Mouse (Mus musculus) midbrain, embryonic 13.5 days (tissue): Measurements from ENCODE around the gene Wdr47. TPM values are rescaled to one million over a fixed set of nuclear protein-coding genes. Genes with fewer than 3 reads are reported as not detected.

Source experiments
- ATAC-seq: fragments of 200-750 bp; cut with Nextera tagmentation; 2 replicates; pipeline ENCODE4 v1.8.0; 2017; ENCODE audit warnings: mild to moderate bottlenecking, moderate TSS enrichment, moderate library complexity
- H3K27ac ChIP-seq: fragments of 300-500 bp; sonication (generic); 2 replicates; pipeline ENCODE4 v1.5.1; 2015; ENCODE audit warnings: inconsistent platforms, mild to moderate bottlenecking, moderate library complexity
- H3K27me3 ChIP-seq: fragments of 300-500 bp; sonication (generic); 2 replicates; pipeline ENCODE4 v1.6.1; 2015; ENCODE audit warnings: mild to moderate bottlenecking, inconsistent platforms
- H3K36me3 ChIP-seq: fragments of 300-500 bp; sonication (generic); 2 replicates; pipeline ENCODE4 v1.6.1; 2015; ENCODE audit warnings: mild to moderate bottlenecking, inconsistent platforms
- H3K4me1 ChIP-seq: fragments of 300-500 bp; sonication (generic); replicated peaks from 2 replicates; pipeline ENCODE4 v1.6.1; 2015; ENCODE audit warnings: inconsistent platforms
- H3K4me2 ChIP-seq: fragments of 300-500 bp; sonication (generic); replicated peaks from 2 replicates; pipeline ENCODE4 v1.6.1; 2015; ENCODE audit warnings: moderate library complexity, mild to moderate bottlenecking, inconsistent platforms
- H3K4me3 ChIP-seq: fragments of 300-500 bp; sonication (generic); replicated peaks from 2 replicates; pipeline ENCODE4 v1.5.1; 2015; ENCODE audit warnings: mild to moderate bottlenecking, inconsistent platforms
- H3K9ac ChIP-seq: fragments of 300-500 bp; sonication (generic); replicated peaks from 2 replicates; pipeline ENCODE4 v1.6.1; 2015; ENCODE audit warnings: mild to moderate bottlenecking, inconsistent platforms
- H3K9me3 ChIP-seq: fragments of 300-500 bp; sonication (generic); 2 replicates; pipeline ENCODE4 v1.6.1; 2016; ENCODE audit warnings: mild to moderate bottlenecking, inconsistent platforms
- WGBS: fragments of 180-500 bp; shearing (Covaris S2); methylation state at CpG from one replicate; pipeline ENCODE4 v1.1.7; 2015; 5-methylcytosine and 5-hydroxymethylcytosine counted together
- polyA plus RNA-seq: library from polyadenylated mRNA; unstranded; fragments of >200 nt; fragmentation: Nextera tagmentation; extraction: Ambion mirVana; gene quantifications from 2 replicates; pipeline ENCODE4 v1.2.1, GENCODE M21; 2015

The Wdr47 gene
- polyA plus RNA-seq, 1 experiment from 2014 or later, result 95.9 TPM

DNA sequence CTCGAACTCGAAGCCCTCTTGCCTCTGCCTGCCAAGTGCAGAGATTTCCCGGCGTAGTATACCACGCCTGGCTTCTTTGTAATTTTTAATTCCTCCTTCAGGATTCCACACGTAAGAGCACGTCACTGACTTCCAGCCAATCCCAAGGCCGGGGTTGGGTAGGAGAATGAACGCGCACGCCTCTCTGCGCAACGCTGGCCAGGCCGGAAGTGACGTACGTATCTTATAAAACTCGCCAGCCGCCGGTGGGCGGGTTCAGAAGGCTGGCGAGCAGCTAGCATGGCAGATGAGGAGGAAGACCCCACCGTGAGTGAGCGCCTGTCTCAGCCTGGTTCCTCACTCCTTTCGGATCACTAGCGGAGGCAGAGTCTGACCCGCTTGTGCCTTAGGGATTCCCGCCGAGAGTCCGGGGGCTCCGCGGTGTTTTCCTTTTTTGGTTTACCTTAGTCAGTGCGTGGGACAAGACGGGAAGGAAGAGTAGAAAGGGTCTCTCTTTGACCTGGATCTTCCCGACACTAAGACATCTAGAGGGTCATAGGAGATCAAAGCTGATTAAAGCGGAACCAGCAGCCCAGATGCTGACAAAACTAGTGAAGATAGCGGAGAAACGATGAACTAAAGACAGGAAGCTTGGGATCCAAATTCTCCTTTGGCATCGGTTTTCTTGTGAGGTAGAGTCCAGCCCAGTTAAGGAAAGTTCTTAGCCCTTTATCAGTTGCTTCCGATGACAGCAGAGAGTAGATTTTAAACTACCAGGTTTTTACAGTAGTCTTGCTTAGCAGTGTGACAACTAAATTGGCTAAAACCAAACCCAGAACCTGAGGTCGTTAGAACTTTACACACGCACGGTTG is 19.4 kb upstream of the Wdr47 start, which contains the start of gene Taf13:
Taf13 (plus strand) TSS at position 256 of the 852 bp plus-strand sequence.
- Histone ChIP-seq H3K4me2 (peak within 1 kb of the TSS; percentile 70), H3K27ac (peak within 1 kb of the TSS; percentile 77)

DNA sequence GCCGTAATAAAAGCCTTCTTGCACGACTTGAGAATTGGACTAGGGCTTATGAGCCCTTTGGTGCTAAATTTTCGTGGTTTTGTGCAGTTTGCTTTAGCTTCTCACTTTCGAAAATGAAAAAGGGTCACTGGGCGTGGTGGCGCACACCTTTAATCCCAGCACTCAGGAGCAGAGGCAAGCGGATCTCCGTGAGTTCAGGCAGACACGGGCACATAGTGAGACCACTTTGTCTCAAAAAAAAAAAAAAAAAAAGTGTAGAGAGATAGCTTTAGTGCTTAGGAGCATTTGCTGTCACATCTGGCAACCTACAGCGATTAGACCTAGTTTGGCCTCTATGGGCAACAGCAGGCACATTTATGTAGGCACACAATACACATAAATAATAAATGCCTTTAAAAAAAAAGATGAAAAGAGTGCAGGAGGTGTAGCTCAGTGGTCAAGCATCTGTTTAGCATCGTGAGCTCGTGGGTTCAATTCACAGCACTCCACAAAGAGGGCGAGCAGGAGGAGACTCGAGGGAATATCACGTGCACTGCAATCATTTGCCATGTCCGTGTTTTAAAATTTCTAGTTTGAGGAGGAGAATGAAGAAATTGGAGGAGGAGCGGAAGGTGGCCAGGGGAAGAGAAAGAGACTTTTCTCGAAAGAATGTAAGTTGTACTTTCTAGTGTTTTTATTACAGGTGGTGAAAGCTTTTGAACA is 18.6 kb upstream of the Wdr47 start:
- H3K36me3 ChIP-seq, result peaks cover 3% of the 10 kb centered on the region; the same call in 1 of the 2 replicates
- peak overlapping the region; percentile 79 for H3K9ac ChIP-seq
- H3K27ac ChIP-seq, result no peak overlapping the region; the same call in 1 of the 2 replicates
- WGBS, result 46% methylated on average over 18 of the region's 18 CpGs
- peak overlapping the region; percentile 65 for H3K4me3 ChIP-seq
- H3K4me2 ChIP-seq, result peak overlapping the region; percentile 70
- no peaks in the 10 kb centered on the region for H3K9me3 ChIP-seq
- H3K4me1 ChIP-seq, result peaks cover 43% of the 10 kb centered on the region
- no peak for ATAC-seq
- no peaks in the 10 kb centered on the region for H3K27me3 ChIP-seq

More for the DNA sequence above, 19.4 kb upstream of the Wdr47 start, which contains the start of gene Taf13:
- peak; percentile 97 for ATAC-seq
- Histone ChIP-seq H3K9me3 (no peaks in the 10 kb centered on the region), H3K27me3 (no peaks in the 10 kb centered on the region), H3K4me3 (peak within 1 kb of the TSS; percentile 65), H3K9ac (peak within 1 kb of the TSS; percentile 79), H3K36me3 (no peaks in the 10 kb centered on the region), H3K4me1 (peaks cover 43% of the 10 kb centered on the region)
- 2% methylated on average over 42 of the region's 42 CpGs for WGBS

DNA sequence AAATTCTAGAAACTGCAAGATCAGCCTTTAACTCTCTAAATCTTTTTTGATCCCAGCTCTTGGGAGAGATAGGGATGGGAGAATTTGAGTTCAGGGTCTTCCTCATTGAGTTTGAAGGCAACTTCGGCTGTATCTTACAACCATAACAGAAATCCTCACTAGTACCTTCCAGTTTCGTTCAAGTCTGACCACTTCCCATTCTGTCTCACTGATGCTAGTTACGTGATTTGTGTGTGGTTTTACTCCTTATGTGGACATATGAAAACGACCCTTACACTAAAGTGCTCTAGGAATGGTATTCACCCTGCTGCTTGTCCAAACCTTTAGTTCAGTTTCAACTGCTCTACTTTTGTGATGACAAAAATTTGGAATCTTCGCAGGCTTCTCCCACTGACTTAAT is 17.1 kb upstream of the Wdr47 start:
- Histone ChIP-seq H3K4me2 (peak overlapping the region; percentile 70), H3K9me3 (no peaks in the 10 kb centered on the region), H3K9ac (no peak overlapping the region), H3K27ac (no peak overlapping the region), H3K36me3 (peaks cover 17% of the 10 kb centered on the region), H3K27me3 (no peaks in the 10 kb centered on the region), H3K4me1 (peaks cover 31% of the 10 kb centered on the region), H3K4me3 (no peak overlapping the region)
- 95% methylated on average over 5 of the region's 5 CpGs for WGBS
- no peak for ATAC-seq

DNA sequence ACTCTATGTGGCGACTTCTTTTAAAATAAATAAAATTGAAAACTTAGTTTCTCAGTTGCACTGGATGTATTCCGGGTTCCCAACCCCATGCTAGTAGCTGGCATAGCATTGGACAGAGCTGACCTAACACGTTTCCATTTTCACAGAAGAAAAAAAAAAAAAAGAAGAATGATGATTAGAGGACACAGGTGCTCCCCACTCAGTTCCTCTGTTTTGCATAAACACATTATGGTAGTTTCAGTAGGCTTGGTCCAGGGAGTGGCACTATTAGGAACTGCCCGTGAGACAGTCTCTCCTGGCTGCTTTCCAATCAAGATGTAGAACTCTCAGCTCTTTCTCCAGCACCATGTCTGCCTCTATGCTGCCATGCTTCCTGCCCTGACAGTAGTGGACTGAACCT is 6.5 kb upstream of the Wdr47 start:
- H3K4me2 ChIP-seq, result no peak overlapping the region
- peaks cover 5% of the 10 kb centered on the region; the same call in 1 of the 2 replicates for H3K36me3 ChIP-seq
- H3K27ac ChIP-seq, result no peak overlapping the region
- WGBS, result 86% methylated on average over 4 of the region's 4 CpGs
- no peaks in the 10 kb centered on the region for H3K27me3 ChIP-seq
- H3K4me1 ChIP-seq, result no peaks in the 10 kb centered on the region
- no peak overlapping the region for H3K4me3 ChIP-seq
- no peaks in the 10 kb centered on the region for H3K9me3 ChIP-seq
- no peak overlapping the region for H3K9ac ChIP-seq
- ATAC-seq, result no peak

DNA sequence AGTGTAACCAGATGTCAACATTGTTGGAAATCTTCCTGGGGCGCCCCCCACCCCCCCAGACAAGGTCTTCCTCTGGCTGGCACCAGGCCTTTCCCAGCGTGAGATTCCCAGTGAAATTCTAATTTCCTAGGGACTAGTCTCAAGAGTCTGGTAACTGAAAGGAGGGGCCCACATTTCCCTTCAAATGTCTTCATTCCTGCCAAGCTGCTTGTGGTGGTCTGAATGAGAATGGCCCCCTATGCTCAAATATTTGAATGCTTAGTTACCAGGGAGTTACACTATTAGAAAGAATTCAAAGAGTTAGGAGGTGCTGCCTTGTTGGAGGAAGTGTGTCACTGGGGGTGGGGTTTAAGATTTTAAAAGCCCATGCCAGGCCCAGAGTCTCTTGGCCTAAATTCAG is 2.6 kb upstream of the Wdr47 start:
- Histone ChIP-seq H3K27me3 (no peaks in the 10 kb centered on the region), H3K9ac (no peak overlapping the region), H3K36me3 (no peaks in the 10 kb centered on the region), H3K4me2 (no peak overlapping the region), H3K4me3 (no peak overlapping the region), H3K9me3 (no peaks in the 10 kb centered on the region), H3K4me1 (peaks cover 10% of the 10 kb centered on the region), H3K27ac (no peak overlapping the region)
- WGBS, result 26% methylated on average over 2 of the region's 2 CpGs
- ATAC-seq, result no peak

DNA sequence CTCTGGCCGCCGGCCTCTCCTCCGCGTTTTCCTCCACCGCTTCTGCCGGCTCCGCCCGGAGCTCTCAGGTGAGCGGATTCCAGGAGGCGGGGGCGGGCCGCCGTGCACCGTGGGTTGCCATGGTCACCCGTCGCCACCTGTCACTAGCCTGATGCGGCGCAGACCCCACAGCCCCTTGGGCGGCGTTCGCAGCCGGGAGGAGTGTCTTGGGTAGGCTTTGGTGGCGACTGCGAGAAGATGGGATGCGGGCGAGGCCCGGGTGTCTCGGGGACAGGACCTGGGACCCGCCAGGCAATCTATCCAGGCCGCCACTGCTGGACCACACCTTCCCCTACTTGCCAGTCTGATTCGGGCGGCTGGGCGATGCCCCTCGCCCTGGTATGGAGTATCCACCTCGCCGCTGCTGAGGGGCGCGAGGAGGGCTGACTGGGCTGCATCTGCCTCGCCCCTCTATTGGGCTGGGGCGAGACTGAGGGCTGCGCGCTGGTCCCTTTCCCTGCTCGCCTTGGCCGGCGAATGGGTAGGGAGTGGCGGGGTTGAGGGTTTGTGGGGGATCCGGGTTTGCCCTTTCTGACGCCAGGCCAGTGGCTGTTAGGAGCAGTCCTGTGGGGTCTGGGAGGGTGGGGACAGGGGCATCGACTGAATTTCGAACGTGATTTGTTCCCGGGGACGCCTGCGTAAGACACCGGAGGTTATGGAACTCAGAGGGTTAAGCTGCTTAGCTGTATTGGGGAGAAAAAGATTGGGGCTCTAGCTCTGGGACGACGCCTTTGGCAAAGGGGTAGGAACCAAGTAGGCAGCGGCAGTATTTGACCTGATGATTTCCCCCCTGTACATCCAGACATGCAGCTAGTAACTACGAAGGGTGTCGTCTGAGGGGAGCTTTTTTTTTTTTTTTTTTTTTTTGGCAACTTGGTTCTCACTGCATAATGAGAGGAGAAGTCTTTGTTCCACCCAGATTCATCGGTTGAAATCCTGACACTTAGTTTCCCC is 747 bp downstream of the Wdr47 start:
- Histone ChIP-seq H3K4me3 (peak overlapping the region; percentile 96), H3K27me3 (no peaks in the 10 kb centered on the region), H3K27ac (peak overlapping the region; percentile 98), H3K36me3 (no peaks in the 10 kb centered on the region), H3K9ac (peak overlapping the region; percentile 97), H3K4me1 (peaks cover 19% of the 10 kb centered on the region), H3K4me2 (peak overlapping the region; percentile 70), H3K9me3 (no peaks in the 10 kb centered on the region)
- ATAC-seq, result peak; percentile 91
- under 1% methylated on average over 59 of the region's 61 CpGs for WGBS

DNA sequence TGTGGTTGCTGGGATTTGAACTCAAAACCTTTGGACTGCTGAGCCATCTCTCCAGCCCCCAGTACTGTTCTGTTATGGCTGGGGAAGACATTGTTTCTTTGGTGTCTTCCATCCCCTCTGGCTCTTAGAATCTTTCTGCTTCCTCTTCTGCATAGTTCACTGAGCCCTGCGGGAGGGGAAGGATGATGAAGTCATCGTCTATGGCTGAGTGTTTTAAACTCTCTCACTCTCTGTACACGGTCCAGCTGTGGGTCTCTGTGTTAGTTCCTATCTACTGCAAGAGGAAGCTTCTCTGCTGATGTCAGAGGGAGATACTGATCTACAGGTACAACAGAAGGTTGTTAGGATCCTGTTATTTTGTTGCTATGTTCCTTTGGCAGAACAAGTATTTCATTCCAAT is 17.8 kb downstream of the Wdr47 start:
- no peak overlapping the region for H3K9ac ChIP-seq
- H3K4me3 ChIP-seq, result no peak overlapping the region
- no peaks in the 10 kb centered on the region for H3K4me1 ChIP-seq
- no peaks in the 10 kb centered on the region for H3K27me3 ChIP-seq
- no peak overlapping the region for H3K27ac ChIP-seq
- no peaks in the 10 kb centered on the region for H3K9me3 ChIP-seq
- peaks cover 37% of the 10 kb centered on the region for H3K36me3 ChIP-seq
- no peak overlapping the region for H3K4me2 ChIP-seq
- 71% methylated on average over 3 of the region's 3 CpGs for WGBS
- ATAC-seq, result no peak

DNA sequence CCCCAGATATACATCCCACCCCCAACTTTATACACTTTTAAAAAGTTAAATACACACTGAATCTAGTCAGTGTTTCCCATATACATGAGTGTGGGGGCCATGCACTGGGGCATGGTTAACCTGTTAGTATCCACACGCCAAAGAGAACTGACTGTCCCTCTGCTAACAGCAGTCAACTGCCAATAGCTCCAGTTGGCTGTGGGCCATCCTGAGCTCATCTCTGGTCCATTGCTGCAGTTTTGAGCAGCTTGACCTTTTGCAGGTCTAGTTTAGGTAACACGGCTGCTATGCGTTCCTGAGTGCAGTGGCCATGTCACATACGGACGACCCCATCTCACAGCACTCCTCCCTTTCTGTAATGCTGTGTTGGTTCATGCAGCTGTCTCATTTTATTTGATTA is 43.7 kb downstream of the Wdr47 start:
- peaks cover 47% of the 10 kb centered on the region for H3K36me3 ChIP-seq

DNA sequence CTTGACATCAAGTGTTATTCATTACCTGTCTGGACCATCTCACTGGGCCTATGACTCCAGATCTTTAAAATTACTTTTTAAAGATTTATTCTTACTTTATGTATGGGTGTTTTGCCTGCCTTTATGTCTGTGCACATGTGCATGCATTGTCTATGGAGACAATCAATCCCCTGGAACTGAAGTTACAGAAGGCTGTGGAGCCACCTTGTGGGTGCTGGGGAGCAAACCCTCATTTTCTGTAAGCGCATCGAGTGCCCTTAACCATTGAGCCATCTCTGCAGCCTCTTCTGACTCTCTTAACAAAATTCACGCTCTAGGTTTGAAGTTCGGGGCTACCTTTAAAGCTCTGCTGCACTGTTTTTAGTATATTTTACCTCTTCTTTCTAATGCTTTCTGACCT is 48.3 kb downstream of the Wdr47 start:
- Histone ChIP-seq H3K4me1 (no peaks in the 10 kb centered on the region), H3K27me3 (no peaks in the 10 kb centered on the region), H3K36me3 (peaks cover 53% of the 10 kb centered on the region), H3K9me3 (no peaks in the 10 kb centered on the region), H3K4me2 (no peak overlapping the region), H3K27ac (no peak overlapping the region), H3K9ac (no peak overlapping the region), H3K4me3 (no peak overlapping the region)
- 54% methylated on average over 4 of the region's 4 CpGs for WGBS
- no peak for ATAC-seq

More for the DNA sequence above, 43.7 kb downstream of the Wdr47 start:
- no peak overlapping the region for H3K4me2 ChIP-seq
- ATAC-seq, result no peak
- no peaks in the 10 kb centered on the region for H3K4me1 ChIP-seq
- no peak overlapping the region for H3K27ac ChIP-seq
- no peaks in the 10 kb centered on the region for H3K27me3 ChIP-seq
- 96% methylated on average over 5 of the region's 5 CpGs for WGBS
- H3K4me3 ChIP-seq, result no peak overlapping the region
- no peak overlapping the region for H3K9ac ChIP-seq
- no peaks in the 10 kb centered on the region for H3K9me3 ChIP-seq

DNA sequence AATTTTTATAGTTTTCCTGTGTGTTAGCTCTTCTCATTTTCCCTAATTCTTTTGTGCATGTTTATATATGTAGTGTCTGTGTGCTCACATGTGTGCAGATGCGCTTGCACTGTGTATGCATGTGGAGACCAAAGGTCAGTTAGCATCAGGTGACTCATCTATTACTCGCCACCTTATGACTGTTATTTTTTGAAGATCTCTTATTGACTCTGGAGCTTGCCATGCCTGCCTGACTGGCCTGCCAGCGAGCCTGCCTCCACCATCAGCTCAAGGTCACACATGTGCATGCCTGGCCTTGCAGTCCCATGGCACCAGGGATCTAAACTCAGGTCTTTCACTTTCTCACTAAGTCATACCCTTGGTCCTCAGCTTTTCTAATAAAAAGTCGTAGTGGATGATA is 49.9 kb downstream of the Wdr47 start:
- H3K36me3 ChIP-seq, result peaks cover 58% of the 10 kb centered on the region
- no peak overlapping the region for H3K4me3 ChIP-seq
- no peak overlapping the region for H3K4me2 ChIP-seq
- H3K4me1 ChIP-seq, result no peaks in the 10 kb centered on the region
- ATAC-seq, result no peak
- H3K27ac ChIP-seq, result no peak overlapping the region
- no peak overlapping the region for H3K9ac ChIP-seq
- H3K9me3 ChIP-seq, result no peaks in the 10 kb centered on the region
- no peaks in the 10 kb centered on the region for H3K27me3 ChIP-seq
- 90% methylated on average over 4 of the region's 4 CpGs for WGBS

DNA sequence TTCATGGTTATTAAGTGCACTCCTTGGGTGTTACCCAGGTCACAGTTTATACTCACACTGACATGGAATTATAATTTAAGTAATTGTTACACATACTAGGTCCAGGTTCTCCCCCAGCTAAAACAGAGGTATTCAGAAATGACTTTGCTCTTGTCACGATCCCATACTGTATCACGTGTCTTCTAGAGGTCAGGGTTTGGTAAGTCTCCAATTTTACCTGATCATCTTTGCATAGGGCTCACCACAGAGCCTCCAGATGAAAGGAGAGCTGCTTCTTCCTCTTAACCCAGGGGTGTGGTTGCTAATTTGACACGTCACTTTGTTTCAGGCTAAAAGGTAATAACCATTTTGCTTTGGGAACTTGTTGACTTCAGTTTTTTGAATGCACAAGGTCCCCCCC is 53.8 kb downstream of the Wdr47 start:
- H3K27ac ChIP-seq, result no peak overlapping the region
- 93% methylated on average over 3 of the region's 3 CpGs for WGBS
- no peak for ATAC-seq

More for the DNA sequence above, 53.8 kb downstream of the Wdr47 start:
- H3K36me3 ChIP-seq, result peaks cover 39% of the 10 kb centered on the region
- H3K9me3 ChIP-seq, result no peaks in the 10 kb centered on the region
- no peaks in the 10 kb centered on the region for H3K27me3 ChIP-seq
- H3K4me3 ChIP-seq, result no peak overlapping the region
- H3K9ac ChIP-seq, result no peak overlapping the region
- no peaks in the 10 kb centered on the region for H3K4me1 ChIP-seq
- H3K4me2 ChIP-seq, result no peak overlapping the region
